Comparison of ENCODE assay signal across 15 mouse cellular contexts in genomic region chr9:121011540-121011939, GRCm38 (mm10).
DNase-seq lines count a peak whose midpoint lies in the region; ATAC-seq and TF ChIP-seq lines count a peak whose summit lies in the region.
"Had no signal": no experiment of that assay in that cellular context is flagged by ENCODE, and none has a peak within 500 bp of the region (broad histone marks: within the 10 kb centered on the region; RNA-seq: fewer than 3 reads in every experiment).

No protein-coding gene starts in this region.

- no peak overlapping the region for H3K9ac ChIP-seq in intestine, embryonic 14.5 days (ENCODE audit: low read length)
- no peak overlapping the region for H3K9ac ChIP-seq in intestine, postnatal 0 days (ENCODE audit: low read depth, low read length)
- no peak overlapping the region for H3K9ac ChIP-seq in liver, embryonic 13.5 days
- no peak overlapping the region for H3K9ac ChIP-seq in forebrain, embryonic 12.5 days
- H3K9ac ChIP-seq: forebrain, embryonic 15.5 days; heart, embryonic 15.5 days; hindbrain, embryonic 14.5 days; midbrain, embryonic 12.5 days had no signal

- no peak overlapping the region for H3K27ac ChIP-seq in intestine, embryonic 14.5 days (ENCODE audit: low read depth)
- H3K27ac ChIP-seq in intestine, postnatal 0 days (ENCODE audit: low read depth, low read length): no peak overlapping the region
- H3K27ac ChIP-seq in liver, embryonic 13.5 days: no peak overlapping the region
- H3K27ac ChIP-seq in forebrain, embryonic 12.5 days: no peak overlapping the region
- H3K27ac ChIP-seq: forebrain, embryonic 15.5 days; heart, embryonic 15.5 days; hindbrain, embryonic 14.5 days; midbrain, embryonic 12.5 days had no signal

- no peaks in the 10 kb centered on the region for H3K27me3 ChIP-seq in intestine, embryonic 14.5 days (replicated peaks; ENCODE audit: control insufficient read depth, insufficient read depth, low read length)
- H3K27me3 ChIP-seq in intestine, postnatal 0 days (replicated peaks; ENCODE audit: control insufficient read depth, insufficient read depth, low read length): no peaks in the 10 kb centered on the region
- no peaks in the 10 kb centered on the region for H3K27me3 ChIP-seq in liver, embryonic 13.5 days
- no peaks in the 10 kb centered on the region for H3K27me3 ChIP-seq in forebrain, embryonic 12.5 days
- H3K27me3 ChIP-seq: forebrain, embryonic 15.5 days; heart, embryonic 15.5 days; midbrain, embryonic 12.5 days had no signal

- H3K9me3 ChIP-seq in intestine, embryonic 14.5 days (ENCODE audit: control insufficient read depth, low read length): no peaks in the 10 kb centered on the region
- H3K9me3 ChIP-seq in intestine, postnatal 0 days (ENCODE audit: control insufficient read depth): no peaks in the 10 kb centered on the region
- no peaks in the 10 kb centered on the region for H3K9me3 ChIP-seq in liver, embryonic 13.5 days (replicated peaks)
- no peaks in the 10 kb centered on the region for H3K9me3 ChIP-seq in forebrain, embryonic 12.5 days
- H3K9me3 ChIP-seq: forebrain, embryonic 15.5 days; heart, embryonic 15.5 days; midbrain, embryonic 12.5 days had no signal

- WGBS in intestine, embryonic 14.5 days: 33% methylated on average over 4 of the region's 4 CpGs
- 33% methylated on average over 4 of the region's 4 CpGs for WGBS in intestine, postnatal 0 days
- 31% methylated on average over 4 of the region's 4 CpGs for WGBS in liver, embryonic 13.5 days (ENCODE audit: insufficient replicate concordance)
- WGBS in forebrain, embryonic 12.5 days: 40% methylated on average over 4 of the region's 4 CpGs

- TF ChIP-seq CTCF in intestine, postnatal 0 days (IDR thresholded peaks at IDR 0.05; ENCODE audit: low read depth): no peak

- no peaks in the 10 kb centered on the region for H3K36me3 ChIP-seq in intestine, embryonic 14.5 days (ENCODE audit: control insufficient read depth, insufficient read depth, low read length)
- H3K36me3 ChIP-seq in intestine, postnatal 0 days (ENCODE audit: control insufficient read depth, insufficient read depth): no peaks in the 10 kb centered on the region
- no peaks in the 10 kb centered on the region for H3K36me3 ChIP-seq in liver, embryonic 13.5 days
- no peaks in the 10 kb centered on the region for H3K36me3 ChIP-seq in forebrain, embryonic 12.5 days (replicated peaks)
- H3K36me3 ChIP-seq: forebrain, embryonic 15.5 days; heart, embryonic 15.5 days; midbrain, embryonic 12.5 days had no signal

- H3K4me2 ChIP-seq in intestine, embryonic 14.5 days (ENCODE audit: low read length): no peak overlapping the region
- H3K4me2 ChIP-seq in intestine, postnatal 0 days (replicated peaks; ENCODE audit: low read depth): no peak overlapping the region
- no peak overlapping the region for H3K4me2 ChIP-seq in liver, embryonic 13.5 days
- H3K4me2 ChIP-seq in forebrain, embryonic 12.5 days: no peak overlapping the region
- H3K4me2 ChIP-seq: forebrain, embryonic 15.5 days; heart, embryonic 15.5 days; hindbrain, embryonic 14.5 days; midbrain, embryonic 12.5 days had no signal

- peak; percentile 34; the same call in 1 of the 2 replicates for ATAC-seq in intestine, embryonic 14.5 days (replicated peaks; ENCODE audit: low FRiP score, low TSS enrichment, low read depth)
- no peak for ATAC-seq in intestine, postnatal 0 days
- ATAC-seq in liver, embryonic 13.5 days (ENCODE audit: low read depth): peak; percentile 58
- ATAC-seq in forebrain, embryonic 12.5 days (ENCODE audit: low FRiP score): no peak
- ATAC-seq: forebrain, embryonic 15.5 days had no signal

- no peak for DNase-seq in intestine, embryonic 14.5 days (ENCODE audit: low spot score)
- DNase-seq in thymus, postnatal 0 days (ENCODE audit: low spot score): peak; percentile 15
- DNase-seq in thymus, postnatal 25 days: no peak
- DNase-seq in liver, embryonic 13.5 days: no peak
- DNase-seq in frontal cortex, postnatal 14 days (ENCODE audit: low spot score in 2 of 2): no peak
- DNase-seq: adrenal gland, postnatal 14 days; cerebellum, adult 9-10 months; kidney, adult 9 months; lung, postnatal 14 days had no signal

- H3K4me3 ChIP-seq in intestine, embryonic 14.5 days (ENCODE audit: low read depth, low read length): no peak overlapping the region
- no peak overlapping the region for H3K4me3 ChIP-seq in intestine, postnatal 0 days (ENCODE audit: low read depth, low read length)
- H3K4me3 ChIP-seq in liver, embryonic 13.5 days (replicated peaks): no peak overlapping the region
- no peak overlapping the region for H3K4me3 ChIP-seq in forebrain, embryonic 12.5 days (replicated peaks)
- H3K4me3 ChIP-seq: forebrain, embryonic 15.5 days; heart, embryonic 15.5 days; midbrain, embryonic 12.5 days had no signal

- peaks cover 9% of the 10 kb centered on the region; the same call in 1 of the 2 replicates for H3K4me1 ChIP-seq in intestine, embryonic 14.5 days (replicated peaks; ENCODE audit: control insufficient read depth, insufficient read depth, low read length)
- no peaks in the 10 kb centered on the region for H3K4me1 ChIP-seq in intestine, postnatal 0 days (replicated peaks; ENCODE audit: control insufficient read depth, insufficient read depth, low read length)
- peaks cover 11% of the 10 kb centered on the region; the same call in 1 of the 2 replicates for H3K4me1 ChIP-seq in liver, embryonic 13.5 days (replicated peaks)
- peaks cover 19% of the 10 kb centered on the region for H3K4me1 ChIP-seq in forebrain, embryonic 12.5 days
- H3K4me1 ChIP-seq: forebrain, embryonic 15.5 days had no signal

Comparison
In these comparisons a context has a peak if more than half of its experiments do, and no peak if none do; other contexts are left out.
1. ATAC-seq: peak in intestine, embryonic 14.5 days (single experiment) and liver, embryonic 13.5 days (single experiment); none in intestine, postnatal 0 days (single experiment) and forebrain, embryonic 12.5 days (single experiment).